Mouse (Mus musculus) E14TG2a.4 (cell line): ENCODE results near the gene Ebpl.

Experiments used
- H3K27me3 ChIP-seq: 2 replicates; pipeline ENCODE4 v1.6.1; 2014; ENCODE audit warnings: low read length, control low read depth; ENCODE audit not compliant: insufficient read depth
- H3K36me3 ChIP-seq: 2 replicates; pipeline ENCODE4 v1.6.1; 2014; ENCODE audit warnings: low read length, control low read depth; ENCODE audit not compliant: insufficient read depth
- H3K4me1 ChIP-seq: replicated peaks from 2 replicates; pipeline ENCODE4 v1.6.1; 2014; ENCODE audit warnings: low read depth, low read length, control low read depth
- H3K4me3 ChIP-seq: replicated peaks from 2 replicates; pipeline ENCODE4 v1.5.1; 2014; ENCODE audit warnings: mild to moderate bottlenecking, low read length
- H3K9me3 ChIP-seq: 2 replicates; pipeline ENCODE4 v1.6.1; 2014; ENCODE audit warnings: low read length, control low read depth
- CTCF ChIP-seq: conservative IDR thresholded peaks from 2 replicates; pipeline ENCODE4 v1.5.1; 2014; ENCODE audit warnings: low read length
- NANOG ChIP-seq: IDR thresholded peaks from 2 replicates; pipeline ENCODE4 v1.6.1; 2014; ENCODE audit warnings: borderline replicate concordance, low read length, mixed read lengths
- POU5F1 ChIP-seq: IDR thresholded peaks from 2 replicates; pipeline ENCODE4 v1.6.1; 2014; ENCODE audit warnings: low read length, borderline replicate concordance

The Ebpl gene

DNA sequence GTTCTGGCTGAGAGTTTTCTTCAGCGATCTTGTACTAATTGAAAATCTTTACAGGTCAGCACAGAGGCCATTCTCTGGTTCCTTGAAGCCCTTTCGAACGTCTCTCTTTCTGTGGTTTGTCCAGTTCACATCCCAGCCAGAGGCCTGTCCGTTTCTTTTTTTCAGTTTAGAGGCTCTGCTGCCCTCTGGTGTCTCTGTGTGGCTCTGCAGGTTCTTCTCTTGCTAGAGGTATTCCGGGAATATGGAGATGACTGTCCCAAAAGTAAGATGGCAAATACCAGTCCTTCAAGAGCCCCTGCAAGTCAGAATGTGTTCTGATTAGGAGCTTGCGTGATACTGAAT, 65.5 kb downstream of the Ebpl start:
- H3K36me3 ChIP-seq: no peaks in the 10 kb centered on the region
- no peak for TF ChIP-seq NANOG
- TF ChIP-seq CTCF: peak; percentile 36; the same call in 1 of the 2 replicates

DNA sequence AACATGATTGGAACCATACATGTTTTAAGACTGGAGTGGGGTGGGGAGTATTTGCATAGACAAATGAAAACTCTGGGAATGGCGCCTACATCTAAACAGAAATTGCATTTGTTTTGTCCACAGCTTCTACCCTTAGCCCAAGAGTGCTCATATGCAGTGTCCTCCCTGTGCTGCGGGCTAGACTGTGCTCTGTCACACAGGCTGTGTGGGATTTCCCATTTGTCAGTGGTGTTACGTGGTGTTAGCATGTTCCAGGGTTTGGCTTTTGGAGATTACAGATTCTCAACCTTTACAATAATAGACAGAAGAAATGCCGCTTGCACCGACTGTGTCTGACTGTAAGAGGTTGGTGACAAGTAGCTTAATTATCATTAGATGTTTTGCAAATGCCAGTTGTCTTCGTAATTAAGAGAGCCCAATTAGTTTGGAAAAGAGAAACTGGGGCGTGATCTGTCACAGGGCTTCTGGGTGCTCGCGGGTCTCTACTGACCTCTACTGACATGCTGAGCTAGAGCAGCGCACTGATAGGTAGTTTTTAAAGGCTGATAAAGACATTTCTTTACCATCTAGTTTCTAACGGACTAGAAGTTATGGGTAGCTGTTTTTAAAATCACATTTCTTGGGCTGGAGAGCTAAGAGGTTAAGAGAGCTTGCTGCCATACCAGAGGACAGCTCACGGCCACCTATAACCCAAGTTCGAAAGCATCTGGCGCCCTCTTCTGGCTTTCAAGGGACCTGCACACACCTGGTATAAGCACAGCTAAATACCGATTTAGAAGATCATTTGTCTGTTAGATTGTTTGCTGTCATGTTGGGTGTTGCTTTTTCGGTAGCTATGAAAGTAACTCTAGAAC, 66.1 kb downstream of the Ebpl start:
- Histone ChIP-seq H3K4me1 (no peaks in the 10 kb centered on the region), H3K4me3 (no peak overlapping the region), H3K36me3 (no peaks in the 10 kb centered on the region), H3K27me3 (no peaks in the 10 kb centered on the region), H3K9me3 (no peaks in the 10 kb centered on the region)
- TF ChIP-seq NANOG (no peak), CTCF (peak; percentile 51)

More for the DNA sequence above, 65.5 kb downstream of the Ebpl start:
- Histone ChIP-seq H3K9me3 (no peaks in the 10 kb centered on the region), H3K27me3 (no peaks in the 10 kb centered on the region), H3K4me1 (no peaks in the 10 kb centered on the region), H3K4me3 (no peak overlapping the region)

DNA sequence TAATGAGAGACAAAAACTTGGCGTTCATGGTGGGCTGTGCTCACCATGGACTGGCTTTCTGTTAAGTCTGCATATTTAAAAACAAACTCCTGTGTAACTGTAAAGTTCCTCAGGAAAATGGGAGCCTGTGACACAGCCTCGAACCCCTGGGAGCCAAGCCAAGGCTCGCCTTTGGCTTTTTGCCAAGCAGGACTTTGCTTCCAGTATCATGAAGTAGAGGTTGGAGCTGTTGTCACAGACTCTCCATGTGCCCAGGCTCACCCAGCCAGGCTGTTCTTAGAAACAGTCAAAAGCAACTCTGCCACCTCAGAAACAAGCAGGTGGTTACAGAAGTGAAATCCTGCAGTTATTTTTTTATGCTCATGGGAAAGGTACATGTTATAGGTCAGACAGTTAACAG, 69.6 kb downstream of the Ebpl start:
- Histone ChIP-seq H3K9me3 (no peaks in the 10 kb centered on the region), H3K4me1 (no peaks in the 10 kb centered on the region), H3K4me3 (no peak overlapping the region), H3K27me3 (no peaks in the 10 kb centered on the region), H3K36me3 (no peaks in the 10 kb centered on the region)
- TF ChIP-seq NANOG (no peak), POU5F1 (no peak), CTCF (no peak)

DNA sequence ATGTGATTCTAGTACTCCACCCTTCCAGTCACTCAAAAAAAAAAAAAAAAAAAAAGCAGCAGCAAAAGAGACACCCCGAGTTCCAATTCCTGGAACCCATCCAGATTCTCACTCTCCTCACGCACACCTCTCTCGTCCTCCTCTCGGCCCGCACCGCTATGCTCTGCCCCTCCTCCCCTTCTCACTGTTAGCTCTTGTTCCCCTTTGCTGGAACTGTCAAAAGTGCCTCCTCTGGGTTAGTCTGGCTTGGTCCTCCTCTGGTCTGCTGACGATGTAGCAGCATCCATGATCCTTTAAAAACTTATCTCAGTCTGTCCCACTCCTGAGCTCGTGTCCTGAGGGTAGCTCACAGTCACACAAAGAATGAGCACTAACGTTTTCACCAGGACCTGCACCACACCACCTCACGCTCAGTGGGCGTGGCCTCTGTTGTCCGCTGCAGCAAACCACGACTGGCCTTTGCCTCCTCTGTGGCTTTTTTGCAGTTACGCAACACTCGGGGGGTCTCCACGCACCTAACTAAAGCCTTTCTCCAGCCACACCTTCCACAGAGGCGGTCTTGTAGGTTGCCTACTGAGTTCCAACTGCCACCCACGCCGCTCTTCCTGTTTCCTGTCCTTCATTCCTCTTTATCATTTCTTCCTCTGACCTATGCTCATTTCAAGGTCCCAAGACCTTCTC, 71.5 kb downstream of the Ebpl start:
- Histone ChIP-seq H3K9me3 (no peaks in the 10 kb centered on the region), H3K27me3 (no peaks in the 10 kb centered on the region), H3K36me3 (no peaks in the 10 kb centered on the region), H3K4me1 (no peaks in the 10 kb centered on the region), H3K4me3 (no peak overlapping the region)
- TF ChIP-seq CTCF: no peak
- TF ChIP-seq POU5F1: no peak
- no peak for TF ChIP-seq NANOG
